Mouse (Mus musculus) common myeloid progenitor, adult 5-6 weeks (primary cell): Measurements from ENCODE around the gene Tmem270. TPM values are rescaled to one million over a fixed set of nuclear protein-coding genes. Genes with fewer than 3 reads are reported as not detected.
"Not testable (repeated sequence)": the region's sequence is repeated elsewhere in the genome, so short reads cannot be mapped to it uniquely, and the experiment has no call there.

ENCODE experiments used
- ATAC-seq: replicated peaks from 2 replicates; pipeline ENCODE4 v1.8.0; 2016; ENCODE audit warnings: low read depth, mild to moderate bottlenecking, moderate TSS enrichment, inconsistent platforms; ENCODE audit not compliant: poor library complexity, severe bottlenecking
- total RNA-seq: library from RNA; stranded (forward); fragments of 200-1000, 187-1606 nt; gene quantifications from 2 replicates; pipeline ENCODE4 v1.2.3, GENCODE M21; 2017

Gene Tmem270
- not detected in 2 replicates for total RNA-seq

GRCm38 (mm10) chr5:134906633-134907032 lies at the start of gene Tmem270:
Gene Tmem270 (minus strand): TSS chr5:134906733.
- ATAC-seq = no peak

DNA sequence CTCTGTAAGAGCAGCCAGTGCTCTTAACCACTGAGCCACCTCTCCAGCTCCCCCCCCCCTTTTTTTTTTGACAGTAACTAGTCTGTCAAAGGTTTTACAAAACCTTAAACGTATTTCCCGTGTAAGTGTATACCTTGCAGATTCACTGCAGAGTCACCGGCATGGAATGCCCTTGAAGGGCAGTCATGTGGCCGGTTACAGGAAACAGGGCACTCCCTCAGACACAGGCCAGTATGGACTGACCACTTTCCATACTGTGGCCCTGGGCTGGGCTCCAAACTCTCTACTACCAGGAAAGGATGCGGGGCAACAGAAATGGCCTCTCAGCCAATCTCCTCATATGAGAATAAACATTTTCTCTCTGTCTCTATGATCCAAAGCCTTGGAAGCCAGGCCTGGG lies 49.0 kb upstream of the Tmem270 start:
- ATAC-seq = no peak

DNA sequence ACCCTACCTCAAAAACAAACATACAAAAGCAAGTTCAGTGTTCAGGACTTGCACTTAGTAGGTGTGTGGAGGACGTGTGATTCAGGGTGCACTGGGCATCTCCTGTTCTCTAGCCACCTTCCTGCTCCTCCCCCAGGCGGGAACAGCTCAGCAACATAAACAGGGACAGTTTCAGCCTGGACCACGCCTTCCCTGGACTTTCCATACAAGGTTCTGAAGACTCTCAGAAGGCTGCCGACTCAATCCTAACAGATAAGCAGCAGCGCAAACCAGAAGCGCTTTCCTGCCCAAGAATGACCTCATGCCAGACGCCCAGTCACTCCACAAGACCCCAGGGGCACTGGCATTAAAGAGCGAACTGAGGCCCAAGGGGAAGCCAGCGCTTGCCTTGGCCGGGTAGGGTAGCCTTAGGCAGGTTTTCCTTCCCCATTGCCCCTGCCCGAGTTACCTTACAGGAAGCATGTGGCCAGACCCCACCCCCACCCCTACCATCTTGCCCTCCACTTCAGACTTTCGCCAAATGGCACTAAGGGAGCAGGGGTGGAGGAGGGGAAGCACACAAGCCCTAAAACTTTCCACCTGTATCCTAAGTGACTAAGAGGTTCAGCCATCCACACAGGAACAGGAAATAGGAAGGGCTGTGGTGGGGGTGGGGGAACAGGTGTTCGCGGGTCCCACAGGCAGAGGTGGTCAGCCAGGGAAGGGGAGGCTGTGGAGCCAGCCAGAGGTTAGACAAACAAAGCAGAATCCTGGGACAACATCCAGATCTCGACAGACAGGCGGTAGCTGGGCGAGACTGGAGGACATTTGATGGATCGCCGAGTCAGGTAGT lies 44.7 kb upstream of the Tmem270 start:
- ATAC-seq = peak; percentile 71

DNA sequence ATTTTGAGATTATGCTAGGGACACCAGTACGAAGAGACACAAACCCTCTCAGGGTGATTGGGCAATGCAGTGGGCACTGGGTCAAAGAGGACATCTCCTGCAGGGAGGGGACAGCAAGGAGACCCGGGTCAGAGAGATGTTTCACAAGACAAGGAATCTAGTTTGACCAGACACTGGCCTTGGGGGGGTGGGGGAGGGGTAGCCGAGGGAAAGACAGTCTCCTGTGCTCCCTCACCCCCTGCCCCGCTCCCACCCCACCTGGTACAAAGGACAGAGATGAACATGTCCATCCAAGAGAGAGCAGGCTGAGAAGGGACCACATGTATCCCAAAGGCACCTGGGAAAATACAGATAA lies 41.5 kb upstream of the Tmem270 start:
- ATAC-seq = no peak

DNA sequence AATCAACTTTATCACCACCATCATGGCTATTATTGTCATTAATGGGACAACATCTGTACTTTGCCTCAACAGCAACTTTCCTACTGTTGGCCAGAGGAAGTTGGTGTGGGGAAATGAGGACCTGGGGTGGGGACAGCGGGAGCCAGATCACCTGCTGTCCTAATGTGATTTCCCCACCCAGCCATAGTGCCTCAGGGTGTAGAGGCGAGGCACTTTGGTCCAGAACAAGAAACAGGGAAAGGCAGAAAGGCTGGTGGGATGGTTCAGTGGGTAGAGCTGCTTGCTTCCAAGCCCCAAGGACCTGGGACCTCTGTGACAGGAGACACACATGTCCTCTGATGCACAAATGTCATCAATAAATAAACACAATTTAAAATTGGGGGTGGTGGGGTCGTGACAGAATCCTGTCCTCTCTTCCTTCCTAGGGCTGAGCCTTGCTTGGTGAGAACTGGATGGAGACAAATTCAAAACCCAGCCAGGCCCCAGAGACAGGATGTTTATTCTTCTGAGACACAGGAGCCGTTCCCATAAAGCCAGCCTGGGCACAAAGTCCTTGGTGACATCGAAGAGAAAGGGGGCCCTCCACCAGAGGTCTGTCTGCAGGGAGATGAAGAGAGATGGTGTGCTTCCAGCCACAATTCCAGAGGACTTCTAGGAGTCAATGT lies 41.0 kb upstream of the Tmem270 start:
- no peak for ATAC-seq

GRCm38 (mm10) chr5:134946857-134947255 lies 40.3 kb upstream of the Tmem270 start, which contains the start of gene Cldn4:
Gene Cldn4 (minus strand): TSS chr5:134946934.
- no peak for ATAC-seq

DNA sequence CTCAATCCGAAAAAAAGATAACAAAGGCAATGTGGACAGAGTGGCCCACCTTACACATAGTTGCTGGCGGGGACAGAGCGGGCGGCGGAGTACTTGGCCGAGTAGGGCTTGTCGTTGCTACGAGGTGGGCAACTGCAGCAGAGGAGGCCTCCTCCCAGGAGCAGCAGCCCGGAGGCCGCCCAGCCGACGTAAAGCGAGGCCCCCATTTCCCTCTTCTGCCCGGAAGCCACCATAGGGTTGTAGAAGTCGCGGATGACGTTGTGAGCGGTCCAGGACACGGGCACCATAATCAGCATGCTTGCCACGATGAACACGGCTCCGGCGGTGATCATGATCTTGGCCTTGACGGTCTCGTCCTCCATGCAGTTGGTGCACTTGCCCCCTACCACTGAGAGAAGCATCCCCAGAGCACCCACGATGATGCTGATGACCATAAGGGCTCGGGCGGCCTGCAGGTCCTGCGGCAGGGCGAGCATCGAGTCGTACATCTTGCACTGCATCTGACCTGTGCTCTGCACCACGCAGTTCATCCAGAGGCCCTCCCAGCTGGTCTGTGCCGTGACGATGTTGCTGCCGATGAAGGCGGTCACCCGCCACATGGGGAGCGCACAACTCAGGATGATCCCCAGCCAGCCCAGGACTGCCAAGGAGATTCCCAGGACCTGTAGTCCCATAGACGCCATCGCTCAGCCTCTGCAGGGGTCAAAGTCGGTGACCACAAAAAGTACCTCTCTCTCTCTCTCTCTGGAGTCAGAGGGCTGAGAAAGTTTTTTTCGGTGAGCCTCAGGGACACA lies 39.7 kb upstream of the Tmem270 start:
- no peak for ATAC-seq

DNA sequence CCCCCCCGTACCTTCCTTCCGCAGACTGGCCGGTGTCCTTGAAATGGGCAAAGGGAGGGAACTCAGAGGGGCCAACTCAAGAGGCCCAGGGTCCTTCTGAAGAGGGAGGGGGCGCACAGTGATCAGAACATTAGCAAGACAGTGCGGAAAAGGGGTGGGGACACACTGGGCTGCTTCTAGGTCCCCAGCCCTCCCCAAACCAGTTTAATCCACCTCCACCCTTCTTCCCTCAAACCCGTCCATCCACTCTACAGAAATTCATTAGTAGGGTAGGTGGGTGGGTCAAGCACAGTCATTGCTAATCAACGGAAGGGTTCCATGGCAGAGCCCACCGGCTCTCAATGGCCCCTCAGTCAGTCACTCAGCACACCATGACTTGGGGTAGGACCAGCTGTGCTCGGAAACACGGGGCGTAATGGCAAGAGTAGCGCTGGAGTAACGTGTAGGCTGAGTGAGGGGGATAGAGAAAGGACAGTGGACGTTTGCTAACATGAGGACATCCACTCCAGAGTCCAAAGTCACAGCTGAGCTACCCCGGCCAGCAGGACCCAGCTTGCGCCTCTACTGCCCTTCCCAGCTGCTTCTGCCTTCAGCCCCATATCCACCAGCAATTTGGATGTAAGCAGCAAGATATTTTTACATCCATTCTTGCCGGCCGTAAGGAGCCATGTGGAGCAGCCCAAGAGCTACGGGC lies 38.9 kb upstream of the Tmem270 start:
- ATAC-seq = no peak

DNA sequence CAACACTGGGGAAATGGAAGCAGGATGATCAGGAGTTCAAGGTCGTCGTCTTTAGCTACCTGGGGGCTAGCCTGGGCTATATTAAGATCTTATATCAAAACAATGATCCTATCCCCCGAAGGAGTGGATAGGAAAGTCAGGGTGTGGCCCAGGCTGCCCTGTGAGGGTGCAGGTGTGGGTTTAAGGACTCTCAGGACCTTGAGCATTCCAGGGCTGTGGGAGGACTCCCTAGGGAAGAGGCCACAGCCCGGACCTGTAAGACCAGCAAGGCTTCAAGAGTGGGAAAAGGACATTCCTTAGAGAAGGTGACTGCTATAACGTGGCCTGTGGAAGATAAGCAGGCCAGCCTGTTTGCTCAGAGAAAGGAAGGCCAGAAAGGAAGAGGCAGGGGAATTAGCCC lies 37.6 kb upstream of the Tmem270 start:
- no peak for ATAC-seq

DNA sequence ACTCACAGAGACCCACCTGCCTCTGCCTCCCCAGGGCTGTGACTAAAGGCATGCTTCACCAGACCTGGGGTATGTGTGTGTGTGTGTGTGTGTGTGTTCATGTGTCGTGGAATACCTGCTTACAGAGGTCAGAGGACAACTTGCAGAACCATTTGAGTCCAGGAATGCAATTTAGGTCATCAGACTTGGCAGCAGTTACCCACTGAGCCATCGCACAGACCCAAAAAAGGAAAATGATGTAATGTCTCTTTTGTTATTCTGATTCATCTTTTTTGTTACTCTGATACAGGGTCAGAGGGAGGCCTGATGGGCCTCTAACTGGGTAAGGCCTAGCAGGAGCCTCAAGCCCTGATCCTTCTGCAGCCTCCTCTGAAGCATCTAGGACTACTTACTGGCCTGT lies 36.2 kb upstream of the Tmem270 start:
- no peak for ATAC-seq

DNA sequence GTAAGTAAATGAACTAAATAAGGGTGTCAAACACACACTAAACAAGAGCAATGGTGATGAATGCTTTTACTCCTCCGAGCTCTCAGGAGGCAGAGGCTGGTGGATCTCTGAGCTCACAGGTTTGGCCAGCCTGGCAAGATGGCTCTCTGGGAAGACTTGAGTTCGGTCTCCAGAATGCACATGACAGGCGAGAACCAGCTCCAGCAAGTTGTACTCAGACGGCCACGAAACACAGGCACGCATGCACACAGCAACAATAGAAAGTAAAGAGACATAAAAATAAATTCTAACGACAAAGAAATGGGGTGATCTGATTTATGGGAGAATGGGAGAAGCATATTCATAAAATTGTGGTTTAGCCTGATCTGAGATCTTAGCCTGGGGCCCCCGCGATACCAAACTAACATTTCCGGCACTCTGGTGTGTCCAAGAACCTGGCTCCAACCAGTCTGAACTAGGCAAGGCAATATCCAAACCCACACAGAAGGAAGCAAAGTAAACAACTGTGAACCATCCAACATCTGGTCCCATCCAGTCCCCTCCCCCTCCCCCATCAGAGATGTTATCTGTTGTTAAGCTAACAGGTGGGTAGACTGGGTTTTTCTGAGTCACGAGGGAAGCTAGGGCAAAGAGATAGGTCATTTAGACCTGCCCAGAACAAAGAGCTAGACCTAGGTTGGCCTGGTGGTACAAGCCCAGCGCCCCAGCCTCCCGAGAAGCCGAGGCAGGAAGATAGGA lies 35.1 kb upstream of the Tmem270 start:
- ATAC-seq = no peak

DNA sequence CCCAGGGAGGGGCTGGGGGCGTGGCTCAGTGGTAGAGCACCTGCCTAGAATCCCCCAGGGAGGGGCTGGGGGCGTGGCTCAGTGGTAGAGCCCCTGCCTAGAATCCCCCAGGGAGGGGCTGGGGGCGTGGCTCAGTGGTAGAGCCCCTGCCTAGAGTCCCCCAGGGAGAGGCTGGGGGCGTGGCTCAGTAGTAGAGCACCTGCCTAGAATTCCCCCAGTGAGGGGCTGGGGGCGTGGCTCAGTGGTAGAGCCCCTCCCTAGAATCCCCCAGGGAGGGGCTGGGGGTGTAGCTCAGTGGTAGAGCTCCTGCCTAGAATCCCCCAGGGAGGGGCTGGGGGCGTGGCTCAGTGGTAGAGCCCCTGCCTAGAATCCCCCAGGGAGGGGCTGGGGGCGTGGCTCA lies 33.0 kb upstream of the Tmem270 start:
- not testable (repeated sequence) for ATAC-seq

DNA sequence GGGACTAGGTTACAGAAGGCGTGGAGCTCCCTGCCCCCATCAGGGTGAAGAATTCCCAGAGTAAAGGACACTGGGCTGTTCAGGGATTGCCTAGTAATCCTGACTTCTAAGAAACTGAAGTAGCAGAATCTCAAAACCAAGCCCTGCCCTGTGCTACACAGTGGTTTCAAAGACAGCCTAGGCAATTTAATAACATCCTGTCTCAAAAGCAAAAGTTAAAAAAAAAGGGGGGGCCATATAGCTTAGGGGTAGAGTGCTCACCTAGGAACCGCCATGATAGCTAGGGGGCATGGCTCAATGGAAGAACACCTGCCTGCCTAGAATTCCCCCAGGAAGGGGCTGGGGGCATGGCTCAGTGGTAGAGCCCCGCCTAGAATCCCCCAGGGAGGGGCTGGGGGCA lies 32.5 kb upstream of the Tmem270 start:
- ATAC-seq = no peak

DNA sequence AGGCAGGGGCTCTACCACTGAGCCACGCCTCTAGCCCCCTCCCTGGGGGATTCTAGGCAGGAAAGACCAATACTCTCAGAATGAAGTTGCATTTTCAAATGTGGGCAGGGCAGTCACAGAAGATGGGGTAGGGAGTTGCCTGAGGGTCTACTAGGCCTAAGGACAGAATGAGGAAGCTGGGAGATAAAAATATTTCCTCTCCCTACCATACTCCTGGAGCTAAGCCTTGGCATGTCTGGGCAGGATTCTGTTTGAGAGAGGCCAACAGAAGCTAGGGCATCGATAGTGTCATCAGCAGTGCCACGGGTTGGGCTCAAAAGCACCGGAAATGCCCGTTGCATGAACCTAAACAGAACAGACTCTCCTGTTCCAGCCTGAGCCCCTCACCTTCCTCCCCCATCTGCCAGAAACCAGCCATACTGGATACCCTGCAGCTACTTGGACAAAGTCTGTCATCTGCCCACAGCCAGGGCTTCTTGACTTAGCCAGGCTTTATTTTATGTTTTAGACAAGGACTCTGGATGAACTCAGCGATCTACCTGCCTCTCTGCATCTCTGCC lies 30.2 kb upstream of the Tmem270 start:
- ATAC-seq = peak; percentile 27; the same call in 1 of the 2 replicates

- ATAC-seq = no peak
These were observed 29.5 kb upstream of the Tmem270 start for GRCm38 (mm10) chr5:134936051-134936450.

DNA sequence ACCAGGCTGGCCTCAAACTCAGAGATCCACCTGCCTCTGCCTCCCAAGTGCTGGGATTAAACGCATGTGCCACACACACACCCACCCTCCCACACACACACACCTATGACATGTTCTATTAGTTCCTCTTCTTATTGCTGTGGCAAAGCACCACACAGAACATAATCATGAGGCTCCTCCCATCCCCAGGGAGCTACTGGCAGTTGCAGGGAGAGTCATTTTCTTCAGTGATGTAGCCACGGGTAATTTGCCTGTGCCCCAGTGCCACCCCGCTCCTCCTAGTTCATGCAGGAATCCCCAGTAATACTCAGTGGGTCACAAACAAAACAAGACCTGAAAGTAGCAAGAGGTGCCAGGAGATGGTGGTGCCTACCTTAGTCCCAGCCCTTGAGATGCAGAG lies 28.1 kb upstream of the Tmem270 start:
- no peak for ATAC-seq

- ATAC-seq = not testable (repeated sequence)
These were observed 27.2 kb upstream of the Tmem270 start for GRCm38 (mm10) chr5:134933686-134934085.

- no peak for ATAC-seq
These were observed 26.7 kb upstream of the Tmem270 start for GRCm38 (mm10) chr5:134933281-134933680.

GRCm38 (mm10) chr5:134932903-134933276 lies 26.4 kb upstream of the Tmem270 start:
- ATAC-seq = peak; percentile 59
